Mouse (Mus musculus): Measurements from ENCODE around the gene Tecpr2. TPM values are rescaled to one million over a fixed set of nuclear protein-coding genes. Genes with fewer than 3 reads are reported as not detected.

The Tecpr2 gene
- polyA plus RNA-seq, 1 experiment from 2014 or later = 3.9 TPM

- Histone ChIP-seq H3K4me3 (no peak overlapping the region), H3K36me3 (peaks cover 18% of the 10 kb centered on the region), H3K4me1 (no peaks in the 10 kb centered on the region), H3K27ac (no peak overlapping the region), H3K27me3 (ENCODE audit: insufficient read depth, poor library complexity, severe bottlenecking) (no peaks in the 10 kb centered on the region), H3K9me3 (no peaks in the 10 kb centered on the region)
- WGBS = 66% methylated on average over 4 of the region's 4 CpGs
- DNase-seq (ENCODE audit: low spot score) = no peak
Measured at GRCm38 (mm10) chr12:110954351-110954991, 65.4 kb downstream of the Tecpr2 start.

- H3K27me3 ChIP-seq (ENCODE audit: insufficient read depth, poor library complexity, severe bottlenecking) = no peaks in the 10 kb centered on the region
- H3K4me3 ChIP-seq = no peak overlapping the region
- peaks cover 15% of the 10 kb centered on the region; the same call in 1 of the 2 replicates for H3K36me3 ChIP-seq
- no peak for DNase-seq (ENCODE audit: low spot score)
- no peaks in the 10 kb centered on the region for H3K9me3 ChIP-seq
- no peaks in the 10 kb centered on the region for H3K4me1 ChIP-seq
- 91% methylated on average over 2 of the region's 2 CpGs for WGBS
- no peak overlapping the region for H3K27ac ChIP-seq
Measured at GRCm38 (mm10) chr12:110961973-110962372, 72.9 kb downstream of the Tecpr2 start.

- H3K27me3 ChIP-seq (ENCODE audit: insufficient read depth, poor library complexity, severe bottlenecking) = no peaks in the 10 kb centered on the region
- no peak overlapping the region for H3K4me3 ChIP-seq
- H3K36me3 ChIP-seq = peaks cover 43% of the 10 kb centered on the region
- no peak overlapping the region; the same call in 1 of the 2 replicates for H3K27ac ChIP-seq
- WGBS = 67% methylated on average over 3 of the region's 3 CpGs
- DNase-seq (ENCODE audit: low spot score) = no peak
- no peaks in the 10 kb centered on the region for H3K4me1 ChIP-seq
- no peaks in the 10 kb centered on the region for H3K9me3 ChIP-seq
Measured at GRCm38 (mm10) chr12:110965500-110965899, 76.4 kb downstream of the Tecpr2 start.

- no peak for DNase-seq (ENCODE audit: low spot score)
- Histone ChIP-seq H3K27me3 (ENCODE audit: insufficient read depth, poor library complexity, severe bottlenecking) (no peaks in the 10 kb centered on the region), H3K4me3 (no peak overlapping the region), H3K27ac (no peak overlapping the region; the same call in 1 of the 2 replicates), H3K9me3 (no peaks in the 10 kb centered on the region), H3K4me1 (no peaks in the 10 kb centered on the region), H3K36me3 (peaks cover 43% of the 10 kb centered on the region)
- WGBS = 56% methylated on average over 4 of the region's 4 CpGs
Measured at GRCm38 (mm10) chr12:110966079-110966478, 77.0 kb downstream of the Tecpr2 start.

GRCm38 (mm10) chr12:110967146-110967545, 78.1 kb downstream of the Tecpr2 start:
- 63% methylated on average over 2 of the region's 2 CpGs for WGBS
- Histone ChIP-seq H3K27me3 (ENCODE audit: insufficient read depth, poor library complexity, severe bottlenecking) (no peaks in the 10 kb centered on the region), H3K36me3 (peaks cover 39% of the 10 kb centered on the region), H3K4me3 (no peak overlapping the region), H3K9me3 (no peaks in the 10 kb centered on the region), H3K4me1 (no peaks in the 10 kb centered on the region), H3K27ac (no peak overlapping the region)
- DNase-seq (ENCODE audit: low spot score) = no peak

- Histone ChIP-seq H3K36me3 (peaks cover 67% of the 10 kb centered on the region), H3K4me1 (0 out of 2 replicates have a peak, but pooled peaks cover 8% of the 10 kb centered on the region)
- 94% methylated on average over 5 of the region's 5 CpGs for WGBS
Measured at GRCm38 (mm10) chr12:110970408-110970807, 81.3 kb downstream of the Tecpr2 start.

GRCm38 (mm10) chr12:110971972-110972371, 82.9 kb downstream of the Tecpr2 start:
- Histone ChIP-seq H3K27ac (no peak overlapping the region), H3K36me3 (peaks cover 83% of the 10 kb centered on the region), H3K4me3 (no peak overlapping the region), H3K4me1 (0 out of 2 replicates have a peak, but pooled peaks cover 14% of the 10 kb centered on the region), H3K9me3 (no peaks in the 10 kb centered on the region), H3K27me3 (ENCODE audit: insufficient read depth, poor library complexity, severe bottlenecking) (peaks cover 9% of the 10 kb centered on the region)
- no peak for DNase-seq (ENCODE audit: low spot score)
- 75% methylated on average over 5 of the region's 5 CpGs for WGBS

More at GRCm38 (mm10) chr12:110970408-110970807, 81.3 kb downstream of the Tecpr2 start:
- H3K4me3 ChIP-seq = no peak overlapping the region
- H3K9me3 ChIP-seq = no peaks in the 10 kb centered on the region
- no peak for DNase-seq (ENCODE audit: low spot score)
- H3K27me3 ChIP-seq (ENCODE audit: insufficient read depth, poor library complexity, severe bottlenecking) = no peaks in the 10 kb centered on the region
- no peak overlapping the region for H3K27ac ChIP-seq

GRCm38 (mm10) chr12:110973829-110974228, 84.8 kb downstream of the Tecpr2 start:
- WGBS = 88% methylated on average over 4 of the region's 4 CpGs
- H3K27ac ChIP-seq = peak overlapping the region; percentile 56; the same call in 1 of the 2 replicates
- no peaks in the 10 kb centered on the region for H3K9me3 ChIP-seq
- H3K4me1 ChIP-seq = peaks cover 24% of the 10 kb centered on the region
- DNase-seq (ENCODE audit: low spot score) = no peak
- H3K27me3 ChIP-seq (ENCODE audit: insufficient read depth, poor library complexity, severe bottlenecking) = peaks cover 17% of the 10 kb centered on the region
- no peak overlapping the region for H3K4me3 ChIP-seq
- H3K36me3 ChIP-seq = peaks cover 71% of the 10 kb centered on the region

GRCm38 (mm10) chr12:110974295-110974694, 85.2 kb downstream of the Tecpr2 start:
- Histone ChIP-seq H3K9me3 (no peaks in the 10 kb centered on the region), H3K36me3 (peaks cover 66% of the 10 kb centered on the region), H3K4me3 (no peak overlapping the region), H3K27ac (peak overlapping the region; percentile 56; the same call in 1 of the 2 replicates), H3K4me1 (peaks cover 27% of the 10 kb centered on the region), H3K27me3 (ENCODE audit: insufficient read depth, poor library complexity, severe bottlenecking) (peaks cover 17% of the 10 kb centered on the region)
- peak; percentile 91 for DNase-seq (ENCODE audit: low spot score)
- 76% methylated on average over 7 of the region's 7 CpGs for WGBS

GRCm38 (mm10) chr12:110974726-110975125, 85.7 kb downstream of the Tecpr2 start:
- peaks cover 62% of the 10 kb centered on the region for H3K36me3 ChIP-seq
- peaks cover 17% of the 10 kb centered on the region for H3K27me3 ChIP-seq (ENCODE audit: insufficient read depth, poor library complexity, severe bottlenecking)
- 78% methylated on average over 6 of the region's 6 CpGs for WGBS

GRCm38 (mm10) chr12:110975385-110975784, 86.3 kb downstream of the Tecpr2 start:
- no peak for DNase-seq (ENCODE audit: low spot score)
- 75% methylated on average over 5 of the region's 5 CpGs for WGBS
- Histone ChIP-seq H3K27ac (no peak overlapping the region), H3K36me3 (peaks cover 56% of the 10 kb centered on the region), H3K9me3 (no peaks in the 10 kb centered on the region), H3K27me3 (ENCODE audit: insufficient read depth, poor library complexity, severe bottlenecking) (peaks cover 17% of the 10 kb centered on the region), H3K4me3 (no peak overlapping the region), H3K4me1 (peaks cover 29% of the 10 kb centered on the region)

More at GRCm38 (mm10) chr12:110974726-110975125, 85.7 kb downstream of the Tecpr2 start:
- Histone ChIP-seq H3K4me3 (no peak overlapping the region), H3K27ac (no peak overlapping the region), H3K9me3 (no peaks in the 10 kb centered on the region), H3K4me1 (peaks cover 29% of the 10 kb centered on the region)
- DNase-seq (ENCODE audit: low spot score) = no peak

- H3K4me3 ChIP-seq = no peak overlapping the region
- peaks cover 50% of the 10 kb centered on the region for H3K36me3 ChIP-seq
- no peaks in the 10 kb centered on the region for H3K9me3 ChIP-seq
- no peak for DNase-seq (ENCODE audit: low spot score)
- no peak overlapping the region; the same call in 1 of the 2 replicates for H3K27ac ChIP-seq
- 88% methylated on average over 4 of the region's 4 CpGs for WGBS
- H3K4me1 ChIP-seq = peaks cover 29% of the 10 kb centered on the region
- H3K27me3 ChIP-seq (ENCODE audit: insufficient read depth, poor library complexity, severe bottlenecking) = peaks cover 17% of the 10 kb centered on the region
Measured at GRCm38 (mm10) chr12:110975838-110976468, 86.9 kb downstream of the Tecpr2 start.

All from heart, embryonic 10.5 days (tissue).